Mouse (Mus musculus) left cerebral cortex, adult 2 months (tissue): Measurements from ENCODE around the gene Tmem117. TPM values are rescaled to one million over a fixed set of nuclear protein-coding genes. Genes with fewer than 3 reads are reported as not detected.

ENCODE experiments used
- DNase-seq, 2 experiments: peaks; one replicate each; pipeline ENCODE4 v3.0.0; 2021 to 2022; ENCODE audit warnings: low spot score in 2 of 2, mixed read lengths in 1 of 2; ENCODE audit errors: extremely low spot score in 1 of 2
- H3K27ac ChIP-seq: fragments of 200-600 bp; 2 replicates; pipeline ENCODE4 v1.8.1; 2022
- H3K4me3 ChIP-seq: fragments of 200-600 bp; 2 replicates; pipeline ENCODE4 v1.8.1; 2022
- CTCF ChIP-seq: fragments of 200-600 bp; IDR thresholded peaks from 2 replicates; pipeline ENCODE4 v1.8.1; 2022; ENCODE audit warnings: antibody characterized with exemption, mild to moderate bottlenecking, moderate library complexity
- intact Hi-C: fragments of 180-260 bp; cut with DNase I; formaldehyde crosslinking; loops from one replicate; pipeline ENCODE4 v1.15.1; 2025
- total RNA-seq, 2 experiments: library from RNA; stranded (reverse); gene quantifications; 2 replicates each; pipeline ENCODE4 v1.2.3; 2021

Gene Tmem117
- total RNA-seq, 2 experiments from 2014 or later, result 6.1 to 6.5 TPM

DNA sequence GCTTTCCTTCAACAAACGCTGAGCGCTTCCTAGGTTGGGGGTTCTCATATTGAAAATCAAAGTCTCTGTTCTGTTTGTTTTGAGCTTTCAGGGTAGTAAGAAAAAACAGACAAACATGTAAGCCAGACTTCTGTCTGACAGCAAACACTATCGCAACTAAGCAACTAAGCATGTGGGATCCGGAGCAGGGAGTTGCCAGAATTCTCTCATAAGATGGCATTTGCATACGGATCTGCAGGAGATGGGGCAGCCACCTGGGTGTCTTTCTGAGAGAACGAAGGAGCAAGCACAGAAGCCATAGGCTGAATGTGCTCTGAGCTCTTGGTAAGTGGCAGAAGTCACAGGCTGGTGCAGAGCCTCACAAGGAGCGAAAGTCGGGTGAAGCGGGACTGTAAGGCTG, 22.3 kb downstream of the Tmem117 start:
- no peak overlapping the region for H3K27ac ChIP-seq
- no peak for TF ChIP-seq CTCF
- no peak overlapping the region for H3K4me3 ChIP-seq
- intact Hi-C loops, result no loop called here
- no peak for DNase-seq

- peak; percentile 32 to 48 for DNase-seq
- Histone ChIP-seq H3K27ac (peak overlapping the region; percentile 24; the same call in 1 of the 2 replicates), H3K4me3 (no peak overlapping the region)
- intact Hi-C loops, result no loop called here
- TF ChIP-seq CTCF, result no peak
These were observed 23.2 kb downstream of the Tmem117 start for GRCm38 (mm10) chr15:94651969-94652842.

DNA sequence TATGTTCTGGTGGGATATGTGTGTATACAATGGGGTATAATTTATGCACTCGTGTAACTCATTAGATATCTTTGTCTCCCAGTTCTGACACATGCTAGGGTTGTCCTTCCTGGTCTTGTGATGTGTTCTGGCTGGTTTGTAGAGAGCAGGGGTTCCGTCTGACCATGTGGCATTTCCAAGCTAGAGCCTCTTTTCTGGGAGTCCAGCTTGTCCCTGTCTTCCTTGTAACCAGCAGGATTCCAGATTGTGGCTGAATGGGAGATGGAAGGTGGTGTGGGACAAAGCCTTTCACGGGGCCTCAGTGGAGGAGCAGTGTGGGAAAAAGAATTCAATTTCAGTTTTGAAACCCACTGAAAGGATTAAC, 23.8 kb downstream of the Tmem117 start:
- TF ChIP-seq CTCF, result no peak
- Histone ChIP-seq H3K4me3 (no peak overlapping the region), H3K27ac (peak overlapping the region; percentile 24; the same call in 1 of the 2 replicates)
- intact Hi-C loops, result no loop called here
- DNase-seq, result no peak

DNA sequence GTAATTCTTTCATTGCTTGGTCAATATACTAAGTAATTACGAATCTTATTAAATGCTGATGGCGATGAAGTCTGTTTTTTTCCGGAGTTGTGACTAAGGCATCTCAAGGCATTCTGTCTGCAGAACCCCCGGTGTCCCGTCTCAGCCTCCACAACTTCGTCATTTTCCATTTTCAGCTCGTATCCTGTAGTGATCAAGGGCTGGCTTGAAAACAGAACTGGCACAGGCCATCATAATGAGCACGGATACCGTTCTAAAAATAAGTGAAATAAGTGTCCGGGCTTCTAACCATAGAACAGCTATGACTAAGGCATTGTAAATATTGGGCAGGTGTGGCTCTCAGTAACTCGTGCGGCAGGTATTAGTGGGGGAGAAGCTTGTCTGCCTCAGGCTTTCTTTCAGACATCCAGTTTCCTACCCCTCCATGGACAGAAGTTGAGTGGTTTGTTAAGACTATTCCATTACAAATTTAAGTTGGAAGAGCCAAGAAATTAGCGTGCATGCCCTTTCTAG, 26.8 kb downstream of the Tmem117 start:
- Histone ChIP-seq H3K27ac (no peak overlapping the region), H3K4me3 (no peak overlapping the region)
- no peak for TF ChIP-seq CTCF
- DNase-seq, result no peak
- intact Hi-C loops, result no loop called here

DNA sequence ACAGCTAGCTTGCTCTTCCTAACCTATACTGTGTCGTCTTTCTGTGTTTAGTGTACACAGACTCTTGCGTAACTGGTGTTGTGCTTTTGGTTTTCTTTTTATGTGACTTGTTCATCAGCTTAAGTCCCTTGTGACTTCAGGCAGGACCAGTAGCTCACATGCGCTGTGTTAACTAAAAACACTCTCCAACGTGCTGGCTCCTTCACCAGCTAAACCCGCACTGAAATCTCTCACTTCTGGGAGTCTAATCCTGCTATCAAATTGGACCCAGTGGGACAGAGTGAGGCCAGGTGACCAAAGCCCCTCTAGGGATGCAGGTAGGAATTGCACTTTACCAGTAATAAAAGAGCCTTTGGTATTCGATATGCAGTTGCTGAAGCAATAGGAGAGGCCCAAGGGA, 28.9 kb downstream of the Tmem117 start:
- no peak for TF ChIP-seq CTCF
- DNase-seq, result no peak
- intact Hi-C loops, result no loop called here
- H3K27ac ChIP-seq, result no peak overlapping the region
- no peak overlapping the region for H3K4me3 ChIP-seq

- H3K4me3 ChIP-seq, result no peak overlapping the region
- DNase-seq, result no peak
- no peak for TF ChIP-seq CTCF
- H3K27ac ChIP-seq, result no peak overlapping the region
- intact Hi-C loops, result no loop called here
These were observed 29.5 kb downstream of the Tmem117 start for GRCm38 (mm10) chr15:94658392-94659111.

- Histone ChIP-seq H3K4me3 (no peak overlapping the region), H3K27ac (no peak overlapping the region)
- intact Hi-C loops, result no loop called here
- TF ChIP-seq CTCF, result no peak
- no peak for DNase-seq
These were observed 30.0 kb downstream of the Tmem117 start for GRCm38 (mm10) chr15:94659112-94659437.

GRCm38 (mm10) chr15:94660913-94661312, 31.9 kb downstream of the Tmem117 start:
- TF ChIP-seq CTCF, result no peak
- H3K27ac ChIP-seq, result no peak overlapping the region
- DNase-seq, result no peak
- intact Hi-C loops, result loop anchor here (1.0 kb wide), 1 partner anchor 104 kb away; no protein-coding TSS in a partner anchor
- H3K4me3 ChIP-seq, result no peak overlapping the region

DNA sequence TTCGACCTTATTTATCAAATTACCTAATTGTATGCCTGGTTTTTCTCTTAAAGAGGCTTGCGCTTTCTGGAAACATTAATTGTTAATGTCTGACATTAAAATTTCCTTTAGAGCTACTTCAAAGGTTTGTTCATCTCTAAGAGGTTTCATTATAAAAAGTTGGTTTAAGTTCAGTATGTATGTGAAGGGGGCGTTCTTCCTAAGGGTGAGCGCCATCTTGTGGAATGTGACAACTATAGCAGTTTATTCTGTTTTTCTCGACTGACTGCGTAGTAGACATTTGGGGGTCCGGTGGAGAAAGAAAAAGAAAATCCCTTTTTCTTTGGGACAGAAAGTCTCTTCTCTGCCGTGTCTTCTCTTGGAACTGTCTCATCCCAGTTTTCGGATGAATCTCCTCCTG, 32.4 kb downstream of the Tmem117 start:
- TF ChIP-seq CTCF, result peak; percentile 83
- DNase-seq, result no peak
- no peak overlapping the region for H3K4me3 ChIP-seq
- intact Hi-C loops, result loop anchor here (1.0 kb wide), 1 partner anchor 104 kb away; no protein-coding TSS in a partner anchor
- H3K27ac ChIP-seq, result no peak overlapping the region

- intact Hi-C loops, result no loop called here
- no peak for DNase-seq
- TF ChIP-seq CTCF, result no peak
- H3K27ac ChIP-seq, result no peak overlapping the region
- no peak overlapping the region for H3K4me3 ChIP-seq
These were observed 35.6 kb downstream of the Tmem117 start for GRCm38 (mm10) chr15:94664612-94665011.

DNA sequence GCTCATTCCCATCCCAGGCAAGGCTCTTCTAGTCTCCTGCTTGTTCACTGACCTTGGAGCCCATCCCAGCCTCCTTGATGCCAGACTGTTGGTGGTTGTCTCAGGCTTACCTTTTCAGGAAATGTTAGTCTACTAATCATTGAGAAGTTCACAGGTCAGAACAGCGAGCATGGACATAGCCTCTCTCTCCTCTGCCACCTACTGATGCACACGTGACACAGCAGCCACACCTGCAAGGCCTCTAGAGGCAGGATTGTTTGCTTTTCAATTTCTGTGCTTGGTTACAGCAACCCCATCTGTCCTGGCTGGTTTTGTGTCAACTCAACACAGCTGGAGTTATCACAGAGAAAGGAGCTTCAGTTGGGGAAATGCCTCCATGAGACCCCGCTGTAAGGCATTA, 52.1 kb downstream of the Tmem117 start:
- intact Hi-C loops, result no loop called here
- no peak for TF ChIP-seq CTCF
- H3K27ac ChIP-seq, result no peak overlapping the region
- H3K4me3 ChIP-seq, result no peak overlapping the region
- DNase-seq, result no peak

DNA sequence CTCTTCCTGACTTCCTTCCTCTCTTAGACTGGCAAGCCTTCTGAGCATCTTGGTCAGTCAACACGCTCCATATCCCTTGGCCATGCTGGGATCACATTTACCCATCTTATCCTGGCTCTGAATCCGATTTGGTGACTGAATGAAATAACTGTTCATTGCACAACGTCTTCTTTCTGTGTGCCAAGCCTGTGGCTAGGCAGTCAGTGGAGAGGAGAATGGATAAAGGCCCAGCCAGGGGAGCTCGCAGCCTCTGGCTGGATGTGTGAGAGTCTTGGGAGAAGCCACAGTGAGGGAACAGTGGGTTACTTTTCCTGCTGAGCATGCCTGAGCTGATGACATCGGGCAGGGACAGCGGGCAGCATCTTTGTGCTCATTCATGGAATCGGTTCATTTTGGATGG, 55.2 kb downstream of the Tmem117 start:
- DNase-seq, result no peak
- intact Hi-C loops, result no loop called here
- TF ChIP-seq CTCF, result no peak
- Histone ChIP-seq H3K27ac (no peak overlapping the region), H3K4me3 (no peak overlapping the region)
